Mouse (Mus musculus) CH12.LX (cell line): Measurements from ENCODE around the gene Cntn2.

Experiments
- CTCF ChIP-seq, 2 experiments: IDR thresholded peaks in 1 of 2; conservative IDR thresholded peaks in 1 of 2; 2 replicates each; pipeline ENCODE4 v1.5.1; 2011 to 2012; ENCODE audit warnings: low read depth in 2 of 2, low read length in 2 of 2, improper control_type of control experiment in 1 of 2, inconsistent platforms in 1 of 2, mild to moderate bottlenecking in 1 of 2, moderate library complexity in 1 of 2
- E2F4 ChIP-seq: IDR thresholded peaks from 2 replicates; pipeline ENCODE4 v1.6.1; 2011; ENCODE audit warnings: low read depth, low read length, improper control_type of control experiment; ENCODE audit not compliant: insufficient replicate concordance
- ELF1 ChIP-seq: IDR thresholded peaks from 2 replicates; pipeline ENCODE4 v1.6.1; 2014; ENCODE audit warnings: low read depth, mild to moderate bottlenecking, inconsistent platforms, low read length, improper control_type of control experiment
- JUND ChIP-seq: conservative IDR thresholded peaks from 2 replicates; pipeline ENCODE4 v1.6.1; 2011; ENCODE audit warnings: low read depth, low read length, improper control_type of control experiment
- MAFK ChIP-seq: IDR thresholded peaks from 2 replicates; pipeline ENCODE4 v1.6.1; 2011; ENCODE audit warnings: low read length, improper control_type of control experiment; ENCODE audit not compliant: insufficient replicate concordance

DNA sequence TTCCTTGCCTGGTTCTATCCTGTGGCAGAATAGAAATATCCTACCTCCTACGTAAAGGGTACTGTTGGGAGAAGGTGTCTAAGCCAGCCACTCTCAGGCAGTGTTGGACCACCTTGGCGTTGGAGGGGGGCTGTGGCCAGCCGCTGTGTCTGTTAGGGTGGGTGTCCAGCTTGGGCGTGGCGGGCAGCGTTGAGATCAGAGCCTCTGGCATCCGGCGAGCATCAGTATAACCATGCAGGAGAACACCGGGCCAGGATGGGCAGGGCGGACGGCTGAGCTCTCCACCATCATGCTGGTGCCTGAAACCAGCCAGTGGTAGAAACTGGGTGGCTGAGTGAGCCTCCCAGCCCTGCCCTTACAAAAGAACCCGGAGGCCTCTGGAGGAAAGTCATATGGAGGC is 27.7 kb downstream of the Cntn2 start:
- TF ChIP-seq CTCF (conservative IDR thresholded peaks at IDR 0.05 in 1 of 2, IDR thresholded peaks at IDR 0.05 in 1 of 2; ENCODE audit: low read depth in 2 of 2, low read length in 2 of 2) = no peak
- TF ChIP-seq ELF1 = no peak
- no peak for TF ChIP-seq JUND
- no peak for TF ChIP-seq MAFK
- TF ChIP-seq E2F4 = no peak
